Mouse (Mus musculus) MEL (cell line): ENCODE measurements around the gene Hoxb2. TPM values are rescaled to one million over a fixed set of nuclear protein-coding genes. Genes with fewer than 3 reads are reported as not detected.

ENCODE experiments used
- DNase-seq: peaks from one replicate; pipeline ENCODE4 v3.0.0; 2011; ENCODE audit warnings: low read depth, low spot score
- H3K27ac ChIP-seq: 2 replicates; pipeline ENCODE4 v1.5.1; 2012; ENCODE audit warnings: low read depth, mild to moderate bottlenecking, control low read depth, low read length, moderate library complexity; ENCODE audit not compliant: control insufficient read depth
- H3K27me3 ChIP-seq, 2 experiments: fragments of 150-350 bp in 1 of 2; sonication (generic) in 1 of 2; 2 replicates each; pipeline ENCODE4 v1.6.1; 2012; ENCODE audit warnings: low read length in 2 of 2, mild to moderate bottlenecking in 2 of 2, improper control_type of control experiment in 1 of 2, moderate library complexity in 1 of 2; ENCODE audit not compliant: insufficient read depth in 2 of 2, control insufficient read depth in 1 of 2
- H3K36me3 ChIP-seq, 2 experiments: 2 replicates each; pipeline ENCODE4 v1.6.1; 2012 to 2014; ENCODE audit warnings: low read length in 2 of 2, improper control_type of control experiment in 1 of 2, inconsistent platforms in 1 of 2, mild to moderate bottlenecking in 1 of 2; ENCODE audit not compliant: insufficient read depth in 2 of 2, control insufficient read depth in 1 of 2
- H3K4me1 ChIP-seq, 2 experiments: fragments of 150-350 bp in 1 of 2; sonication (generic) in 1 of 2; 2 replicates each; pipeline ENCODE4 v1.6.1; 2012; ENCODE audit warnings: low read length in 2 of 2, improper control_type of control experiment in 1 of 2, mild to moderate bottlenecking in 1 of 2; ENCODE audit not compliant: insufficient read depth in 2 of 2, control insufficient read depth in 1 of 2
- H3K4me3 ChIP-seq, 2 experiments: fragments of 150-350 bp in 1 of 2; sonication (generic) in 1 of 2; 2 replicates each; pipeline ENCODE4 v1.5.1; 2012; ENCODE audit warnings: low read depth in 2 of 2, low read length in 2 of 2, mild to moderate bottlenecking in 2 of 2, moderate library complexity in 2 of 2, control low read depth in 1 of 2, improper control_type of control experiment in 1 of 2; ENCODE audit not compliant: control insufficient read depth in 1 of 2, insufficient read depth in 1 of 2
- H3K79me2 ChIP-seq: 2 replicates; pipeline ENCODE4 v1.6.1; 2012; ENCODE audit warnings: mild to moderate bottlenecking, low read length, moderate library complexity; ENCODE audit not compliant: control insufficient read depth, poor library complexity, insufficient read depth
- H3K9ac ChIP-seq: 2 replicates; pipeline ENCODE4 v1.6.1; 2012; ENCODE audit warnings: low read depth, mild to moderate bottlenecking, control low read depth, low read length, moderate library complexity; ENCODE audit not compliant: control insufficient read depth, poor library complexity, severe bottlenecking
- H3K9me3 ChIP-seq: fragments of 150-350 bp; sonication (generic); replicated peaks from 2 replicates; pipeline ENCODE4 v1.6.1; 2012; ENCODE audit warnings: mild to moderate bottlenecking, low read length, improper control_type of control experiment, moderate library complexity; ENCODE audit not compliant: insufficient read depth
- CHD2 ChIP-seq: IDR thresholded peaks from 2 replicates; pipeline ENCODE4 v1.6.1; 2011; ENCODE audit warnings: low read length, improper control_type of control experiment
- ELF1 ChIP-seq: IDR thresholded peaks from 2 replicates; pipeline ENCODE4 v1.6.1; 2014; ENCODE audit warnings: low read depth, mild to moderate bottlenecking, inconsistent platforms, low read length, improper control_type of control experiment, moderate library complexity
- HCFC1 ChIP-seq: IDR thresholded peaks from 2 replicates; pipeline ENCODE4 v1.6.1; 2012; ENCODE audit warnings: low read depth, mild to moderate bottlenecking, inconsistent platforms, low read length, improper control_type of control experiment, moderate library complexity
- JUND ChIP-seq: IDR thresholded peaks from 2 replicates; pipeline ENCODE4 v1.6.1; 2011; ENCODE audit warnings: low read depth, mild to moderate bottlenecking, improper control_type of control experiment, low read length
- MEF2A ChIP-seq: IDR thresholded peaks from 2 replicates; pipeline ENCODE4 v1.6.1; 2014; ENCODE audit warnings: low read depth, mild to moderate bottlenecking, inconsistent platforms, low read length, improper control_type of control experiment; ENCODE audit not compliant: poor library complexity, insufficient replicate concordance, severe bottlenecking; ENCODE audit errors: extremely low read depth
- MYC ChIP-seq: IDR thresholded peaks from 2 replicates; pipeline ENCODE4 v1.6.1; 2011; ENCODE audit warnings: low read depth, mild to moderate bottlenecking, low read length, improper control_type of control experiment, moderate library complexity
- NRF1 ChIP-seq: IDR thresholded peaks from 2 replicates; pipeline ENCODE4 v1.6.1; 2014; ENCODE audit warnings: low read depth, mild to moderate bottlenecking, inconsistent platforms, low read length, improper control_type of control experiment, moderate library complexity; ENCODE audit not compliant: poor library complexity, insufficient read depth, severe bottlenecking
- RCOR1 ChIP-seq: IDR thresholded peaks from 2 replicates; pipeline ENCODE4 v1.6.1; 2012; ENCODE audit warnings: low read depth, mild to moderate bottlenecking, inconsistent platforms, low read length, improper control_type of control experiment
- TBP ChIP-seq: IDR thresholded peaks from 2 replicates; pipeline ENCODE4 v1.8.0; 2011; ENCODE audit warnings: low read depth, low read length, improper control_type of control experiment
- TCF12 ChIP-seq: IDR thresholded peaks from 2 replicates; pipeline ENCODE4 v1.6.1; 2014; ENCODE audit warnings: low read depth, mild to moderate bottlenecking, inconsistent platforms, low read length, improper control_type of control experiment, moderate library complexity
- UBTF ChIP-seq: IDR thresholded peaks from 2 replicates; pipeline ENCODE4 v1.6.1; 2012; ENCODE audit warnings: low read depth, mild to moderate bottlenecking, inconsistent platforms, low read length, improper control_type of control experiment, moderate library complexity, borderline replicate concordance; ENCODE audit not compliant: insufficient read depth
- ZC3H11A ChIP-seq: IDR thresholded peaks from 2 replicates; pipeline ENCODE4 v1.6.1; 2012; ENCODE audit warnings: low read depth, mild to moderate bottlenecking, inconsistent platforms, low read length, improper control_type of control experiment
- ZKSCAN1 ChIP-seq: IDR thresholded peaks from 2 replicates; pipeline ENCODE4 v1.6.1; 2012; ENCODE audit warnings: low read depth, mild to moderate bottlenecking, inconsistent platforms, low read length, improper control_type of control experiment, moderate library complexity
- ZNF384 ChIP-seq: IDR thresholded peaks from 2 replicates; pipeline ENCODE4 v1.6.1; 2012; ENCODE audit warnings: low read depth, mild to moderate bottlenecking, inconsistent platforms, low read length, improper control_type of control experiment
- polyA plus RNA-seq, 2 experiments: library from polyadenylated mRNA; stranded (reverse) in 1 of 2; unstranded in 1 of 2; fragments of >175 nt in 1 of 2; fragments of >200 nt in 1 of 2; gene quantifications; 2 replicates each; pipeline versions ENCODE4 v1.2.1 to v1.2.4; 2012; ENCODE audit warnings: low replicate concordance in 2 of 2, low read depth in 1 of 2; ENCODE audit not compliant: insufficient read length in 2 of 2, insufficient read depth in 1 of 2, missing spikeins in 1 of 2
- total RNA-seq: library from RNA; depleted of rRNA; stranded (reverse); fragments of 300-350 nt; gene quantifications from 2 replicates; pipeline ENCODE4 v1.2.3, GENCODE M21; 2012

The Hoxb2 gene
- total and polyA plus RNA-seq, 3 experiments: not detected

GRCm38 (mm10) chr11:96333241-96334001, 16.9 kb upstream of the Hoxb2 start:
- H3K36me3 ChIP-seq: no peaks in the 10 kb centered on the region
- DNase-seq: no peak
- H3K9me3 ChIP-seq: no peaks in the 10 kb centered on the region
- H3K27ac ChIP-seq: no peak overlapping the region
- H3K79me2 ChIP-seq: no peaks in the 10 kb centered on the region
- peaks cover 7 to 8% of the 10 kb centered on the region in 2 experiments for H3K27me3 ChIP-seq
- no peak overlapping the region for H3K9ac ChIP-seq
- no peak overlapping the region for H3K4me3 ChIP-seq
- TF ChIP-seq TCF12 (no peak), TBP (no peak), NRF1 (no peak), CHD2 (no peak), MYC (no peak), RCOR1 (no peak)
- H3K4me1 ChIP-seq: no peaks in the 10 kb centered on the region

- peaks cover 7 to 8% of the 10 kb centered on the region in 2 experiments for H3K27me3 ChIP-seq
- TF ChIP-seq ELF1: no peak
- H3K9ac ChIP-seq: no peak overlapping the region
- no peaks in the 10 kb centered on the region for H3K79me2 ChIP-seq
- DNase-seq: no peak
- no peaks in the 10 kb centered on the region for H3K36me3 ChIP-seq
- no peaks in the 10 kb centered on the region for H3K9me3 ChIP-seq
- no peaks in the 10 kb centered on the region for H3K4me1 ChIP-seq
- no peak overlapping the region for H3K4me3 ChIP-seq
- no peak overlapping the region for H3K27ac ChIP-seq
These were observed 16.3 kb upstream of the Hoxb2 start for GRCm38 (mm10) chr11:96334002-96334364.

GRCm38 (mm10) chr11:96334998-96335397, 15.3 kb upstream of the Hoxb2 start:
- Histone ChIP-seq H3K27me3 (peaks cover 7 to 8% of the 10 kb centered on the region in 2 experiments), H3K9me3 (no peaks in the 10 kb centered on the region), H3K27ac (no peak overlapping the region), H3K4me1 (no peaks in the 10 kb centered on the region), H3K36me3 (no peaks in the 10 kb centered on the region), H3K9ac (no peak overlapping the region), H3K79me2 (no peaks in the 10 kb centered on the region), H3K4me3 (no peak overlapping the region)
- TF ChIP-seq ZNF384: no peak
- no peak for TF ChIP-seq ZC3H11A
- TF ChIP-seq JUND: no peak
- no peak for TF ChIP-seq CHD2
- TF ChIP-seq UBTF: no peak
- no peak for TF ChIP-seq MEF2A
- no peak for TF ChIP-seq ZKSCAN1
- no peak for TF ChIP-seq HCFC1
- TF ChIP-seq MYC: no peak
- no peak for DNase-seq
